Mouse (Mus musculus) B cell, adult 62 days (primary cell): ENCODE data around the gene G430095P16Rik. TPM values are rescaled to one million over a fixed set of nuclear protein-coding genes. Genes with fewer than 3 reads are reported as not detected.

Experiments
- total RNA-seq: library from RNA; stranded (reverse); gene quantifications from 4 replicates; pipeline ENCODE4 v1.2.4, GENCODE M21; 2023

Gene G430095P16Rik
- total RNA-seq = 0.85 TPM in 1 of 4 replicates, not detected in the others

GRCm38 (mm10) chr8:84722850-84723570, at the start of gene G430095P16Rik:
Gene G430095P16Rik (plus strand): TSS chr8:84723007.

GRCm38 (mm10) chr8:84686191-84687002, 36.4 kb upstream of the G430095P16Rik start, which contains the start of gene Trmt1:
Gene Trmt1 (plus strand): TSS chr8:84686307.

GRCm38 (mm10) chr8:84687705-84688100, 35.1 kb upstream of the G430095P16Rik start, which contains the start of gene Nacc1:
Gene Nacc1 (minus strand): TSS chr8:84687862.

GRCm38 (mm10) chr8:84700941-84701911, 21.6 kb upstream of the G430095P16Rik start, which contains the start of gene Lyl1:
Gene Lyl1 (plus strand): TSS chr8:84701457.

Other genes with a start within 250 kb of the G430095P16Rik start
- 212 to 315 TPM (median 253 TPM) in 4 replicates for gene Ier2, start 60.2 kb upstream of the G430095P16Rik start, total RNA-seq
- 183 to 211 TPM (median 198 TPM) in 4 replicates for gene Trmt1, start 36.7 kb upstream of the G430095P16Rik start, total RNA-seq
- 54.4 to 60.3 TPM (median 58.1 TPM) in 4 replicates for gene Nacc1, start 35.1 kb upstream of the G430095P16Rik start, total RNA-seq
- 120 to 133 TPM (median 125 TPM) in 4 replicates for gene Lyl1, start 21.6 kb upstream of the G430095P16Rik start, total RNA-seq
- 0.97 to 3.7 TPM (median 2.8 TPM) in 4 replicates for gene Nfix, start 77.3 kb downstream of the G430095P16Rik start, total RNA-seq
- 1.4 to 2.6 TPM (median 2.4 TPM) in 4 replicates for gene Dand5, start 99.8 kb downstream of the G430095P16Rik start, total RNA-seq
- gene Gadd45gip1, start 108.5 kb downstream of the G430095P16Rik start, total RNA-seq = 10.7 to 13.2 TPM (median 12.1 TPM) in 4 replicates
- 53.8 to 68.0 TPM (median 60.0 TPM) in 4 replicates for gene Rad23a, start 117.7 kb downstream of the G430095P16Rik start, total RNA-seq
- 520 to 585 TPM (median 529 TPM) in 4 replicates for gene Calr, start 123.9 kb downstream of the G430095P16Rik start, total RNA-seq
- gene Farsa, start 134.0 kb downstream of the G430095P16Rik start, total RNA-seq = 60.9 to 68.8 TPM (median 65.9 TPM) in 4 replicates
- gene Syce2, start 149.1 kb downstream of the G430095P16Rik start, total RNA-seq = 5.7 to 9.3 TPM (median 8.5 TPM) in 4 replicates
- 19.0 to 33.9 TPM (median 24.8 TPM) in 4 replicates for gene Gcdh, start 170.9 kb downstream of the G430095P16Rik start, total RNA-seq
- 0.39 TPM in 1 of 4 replicates, not detected in the others for gene Klf1, start 178.9 kb downstream of the G430095P16Rik start, total RNA-seq
- gene Dnase2a, start 185.6 kb downstream of the G430095P16Rik start, total RNA-seq = 56.5 to 67.9 TPM (median 65.7 TPM) in 4 replicates
- gene Mast1, start 214.4 kb downstream of the G430095P16Rik start, total RNA-seq = 0.18 to 0.44 TPM (median 0.31 TPM) in 4 replicates
- gene Rtbdn, start 224.0 kb downstream of the G430095P16Rik start, total RNA-seq = not detected in 4 replicates
- 3.3 TPM in 1 of 4 replicates, not detected in the others for gene Gm49661, start 246.4 kb downstream of the G430095P16Rik start, total RNA-seq
- gene Prdx2, start 246.6 kb downstream of the G430095P16Rik start, total RNA-seq = 55.0 to 57.2 TPM (median 55.6 TPM) in 4 replicates
- 24.0 to 35.1 TPM (median 26.0 TPM) in 4 replicates for gene Rnaseh2a, start 246.8 kb downstream of the G430095P16Rik start, total RNA-seq